Mouse (Mus musculus) heart, postnatal 14 days (tissue): ENCODE measurements around the gene Gse1. TPM values are rescaled to one million over a fixed set of nuclear protein-coding genes. Genes with fewer than 3 reads are reported as not detected.
A peak's percentile ranks its signal among the peaks of the same experiment; 100 is the strongest.
"Not testable (repeated sequence)": the region's sequence is repeated elsewhere in the genome, so short reads cannot be mapped to it uniquely, and the experiment has no call there.

Source experiments
- DNase-seq, 2 experiments: peaks; one replicate each; pipeline ENCODE4 v3.0.0; 2021 to 2022
- intact Hi-C: fragments of 180-260 bp; cut with DNase I; formaldehyde crosslinking; loops from one replicate; pipeline ENCODE4 v1.15.1; 2025
- total RNA-seq, 2 experiments: library from RNA; stranded (reverse); gene quantifications; 2 replicates each; pipeline ENCODE4 v1.2.3; 2021

Gene Gse1
- total RNA-seq, 2 experiments from 2014 or later, result 29.0 to 33.1 TPM

GRCm38 (mm10) chr8:120366840-120367239 is 138.6 kb downstream of the Gse1 start:
- DNase-seq, result no peak
- intact Hi-C loops, result loop anchor here (2.0 to 5.0 kb wide), 2 partner anchors 42 to 180 kb away; no protein-coding TSS in a partner anchor

GRCm38 (mm10) chr8:120368191-120368590 is 139.9 kb downstream of the Gse1 start:
- DNase-seq, result not testable (repeated sequence)
- intact Hi-C loops, result loop anchor here (5.0 kb wide), 1 partner anchor 181 kb away; no protein-coding TSS in a partner anchor

GRCm38 (mm10) chr8:120368814-120369649 is 140.8 kb downstream of the Gse1 start:
- DNase-seq, result peak; percentile 87 to 91
- intact Hi-C loops, result loop anchor here (5.0 kb wide), 1 partner anchor 182 kb away; no protein-coding TSS in a partner anchor

- peak; percentile 51 to 59 for DNase-seq
- intact Hi-C loops, result loop anchor here (5.0 kb wide), 1 partner anchor 183 kb away; no protein-coding TSS in a partner anchor
These were observed 141.7 kb downstream of the Gse1 start for GRCm38 (mm10) chr8:120369956-120370355.

GRCm38 (mm10) chr8:120370461-120370860 is 142.2 kb downstream of the Gse1 start:
- intact Hi-C loops, result no loop called here
- no peak for DNase-seq

- intact Hi-C loops, result no loop called here
- DNase-seq, result no peak
These were observed 142.9 kb downstream of the Gse1 start for GRCm38 (mm10) chr8:120371146-120371545.

GRCm38 (mm10) chr8:120371725-120372457 is 143.6 kb downstream of the Gse1 start:
- intact Hi-C loops, result no loop called here
- DNase-seq, result no peak

GRCm38 (mm10) chr8:120372684-120373083 is 144.4 kb downstream of the Gse1 start:
- DNase-seq, result no peak
- intact Hi-C loops, result no loop called here

GRCm38 (mm10) chr8:120373621-120374020 is 145.4 kb downstream of the Gse1 start:
- intact Hi-C loops, result no loop called here
- DNase-seq, result no peak

GRCm38 (mm10) chr8:120374070-120374469 is 145.8 kb downstream of the Gse1 start:
- intact Hi-C loops, result no loop called here
- no peak for DNase-seq

GRCm38 (mm10) chr8:120374514-120374913 is 146.3 kb downstream of the Gse1 start:
- intact Hi-C loops, result no loop called here
- no peak for DNase-seq

GRCm38 (mm10) chr8:120375170-120375569 is 146.9 kb downstream of the Gse1 start:
- DNase-seq, result no peak
- intact Hi-C loops, result no loop called here

- DNase-seq, result no peak
- intact Hi-C loops, result no loop called here
These were observed 148.0 kb downstream of the Gse1 start for GRCm38 (mm10) chr8:120376215-120376614.

- DNase-seq, result no peak
- intact Hi-C loops, result no loop called here
These were observed 148.9 kb downstream of the Gse1 start for GRCm38 (mm10) chr8:120376847-120377802.

- intact Hi-C loops, result no loop called here
- DNase-seq, result no peak
These were observed 149.5 kb downstream of the Gse1 start for GRCm38 (mm10) chr8:120377803-120378189.

- DNase-seq, result peak; percentile 58 to 65
- intact Hi-C loops, result no loop called here
These were observed 150.1 kb downstream of the Gse1 start for GRCm38 (mm10) chr8:120378306-120378705.

- DNase-seq, result no peak
- intact Hi-C loops, result no loop called here
These were observed 150.8 kb downstream of the Gse1 start for GRCm38 (mm10) chr8:120379015-120379414.

GRCm38 (mm10) chr8:120381865-120382264 is 153.6 kb downstream of the Gse1 start:
- no peak for DNase-seq
- intact Hi-C loops, result no loop called here

- intact Hi-C loops, result no loop called here
- peak; percentile 85 to 92 for DNase-seq
These were observed 154.4 kb downstream of the Gse1 start for GRCm38 (mm10) chr8:120382436-120383203.

GRCm38 (mm10) chr8:120383204-120383560 is 154.9 kb downstream of the Gse1 start:
- intact Hi-C loops, result no loop called here
- DNase-seq, result no peak
